Comparison of ENCODE assay signal across 10 mouse cellular contexts in the genomic region with DNA sequence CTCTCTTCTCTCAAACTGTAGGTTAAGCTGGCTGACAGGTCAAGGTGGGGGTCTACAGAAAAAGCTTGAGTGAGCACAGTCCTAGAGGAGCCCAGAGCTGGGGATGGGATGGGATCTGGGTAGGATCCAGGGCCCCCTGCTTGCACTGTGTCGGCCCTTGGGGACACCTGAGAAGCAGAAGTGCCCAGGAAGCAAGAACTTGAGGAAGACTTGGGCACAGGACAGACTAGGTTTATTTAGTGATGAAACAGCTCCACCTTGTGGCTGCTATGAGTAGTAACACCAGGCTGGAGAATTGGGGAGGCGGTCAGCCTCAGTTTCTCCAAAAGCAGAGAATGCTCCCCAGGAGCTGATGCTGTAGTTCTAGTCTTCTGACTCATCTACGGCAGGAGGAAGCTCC. TPM values are rescaled to one million over a fixed set of nuclear protein-coding genes. Genes with fewer than 3 reads are reported as not detected.
DNase-seq lines count a peak whose midpoint lies in the region; ATAC-seq and TF ChIP-seq lines count a peak whose summit lies in the region.
"Had no signal": no experiment of that assay in that cellular context is flagged by ENCODE, and none has a peak within 500 bp of the region (broad histone marks: within the 10 kb centered on the region; RNA-seq: fewer than 3 reads in every experiment).

No protein-coding gene starts in this region.

- H3K36me3 ChIP-seq in lung, postnatal 0 days (ENCODE audit: insufficient read depth, low read length): no peaks in the 10 kb centered on the region
- H3K36me3 ChIP-seq: limb, embryonic 13.5 days had no signal

- no peak overlapping the region for H3K4me2 ChIP-seq in lung, postnatal 0 days (replicated peaks; ENCODE audit: low read depth, low read length)
- H3K4me2 ChIP-seq: limb, embryonic 13.5 days had no signal

- no peak overlapping the region for H3K27ac ChIP-seq in lung, postnatal 0 days (ENCODE audit: low read length)
- H3K27ac ChIP-seq: limb, embryonic 13.5 days had no signal

- H3K4me3 ChIP-seq in lung, postnatal 0 days (ENCODE audit: low read depth, low read length): no peak overlapping the region
- H3K4me3 ChIP-seq: limb, embryonic 13.5 days had no signal

- peak; percentile 89 for TF ChIP-seq CTCF in lung, postnatal 0 days (IDR thresholded peaks at IDR 0.05)

- H3K9me3 ChIP-seq in lung, postnatal 0 days (ENCODE audit: low read length): no peaks in the 10 kb centered on the region
- H3K9me3 ChIP-seq: limb, embryonic 13.5 days had no signal

- H3K9ac ChIP-seq in lung, postnatal 0 days (replicated peaks; ENCODE audit: low read depth): no peak overlapping the region
- H3K9ac ChIP-seq: limb, embryonic 13.5 days had no signal

- WGBS in lung, postnatal 0 days: 14% methylated on average over 3 of the region's 3 CpGs

- DNase-seq in cerebellum, adult 18-20 months: peak; percentile 26 to 48
- DNase-seq in lung, postnatal 0 days (ENCODE audit: low spot score): peak; percentile 78
- DNase-seq in lung, postnatal 10 days: no peak
- no peak for DNase-seq in layer of hippocampus, postnatal 36 days
- no peak for DNase-seq in layer of hippocampus, adult 11-12 months (ENCODE audit: low spot score)

- TF ChIP-seq EP300 in lung, postnatal 0 days (IDR thresholded peaks at IDR 0.05): no peak

- no peaks in the 10 kb centered on the region for H3K27me3 ChIP-seq in lung, postnatal 0 days (replicated peaks; ENCODE audit: insufficient read depth, low read length)

- no peak for ATAC-seq in cerebellum, adult (ENCODE audit: insufficient number of reproducible peaks, low FRiP score, low TSS enrichment)
- no peak; the same call in 1 of the 2 replicates for ATAC-seq in lung, postnatal 0 days
- ATAC-seq in hematopoietic stem cell, adult 5-6 weeks (replicated peaks in 1 of 2; ENCODE audit: insufficient read depth in 1 of 2, low FRiP score in 2 of 2, low TSS enrichment in 1 of 2, low read depth in 1 of 2, poor library complexity in 2 of 2, severe bottlenecking in 2 of 2): peak; percentile 65; a peak in 3 of 4 replicates
- peak; percentile 54; the same call in 1 of the 2 replicates for ATAC-seq in neutrophil, adult 5-6 weeks (ENCODE audit: extremely low read depth, insufficient number of reproducible peaks, low FRiP score, poor library complexity, severe bottlenecking)

- no peaks in the 10 kb centered on the region for H3K4me1 ChIP-seq in lung, postnatal 0 days (ENCODE audit: insufficient read depth, low read depth, low read length)
- H3K4me1 ChIP-seq: limb, embryonic 13.5 days had no signal

RNA-seq across cellular contexts. Expression of gene Mrgprg, which starts 3.0 kb away (rescaled TPM):
- not detected in 2 replicates for polyA plus RNA-seq in lung, postnatal 0 days (2015; fragmentation: Nextera tagmentation; extraction: Ambion mirVana)
- total RNA-seq in hematopoietic stem cell, adult 5-6 weeks (2017): not detected in 2 replicates
- total RNA-seq in neutrophil, adult 5-6 weeks (2017): not detected in 2 replicates
- not detected for total RNA-seq in layer of hippocampus, postnatal 36 days (2021)
- total RNA-seq: ES-E14 had no signal
- polyA plus RNA-seq: limb, embryonic 13.5 days had no signal

RNA-seq across cellular contexts. Expression of gene Osbpl5, which starts 7.0 kb away (rescaled TPM):
- 47.6 and 56.8 TPM in 2 replicates for polyA plus RNA-seq in lung, postnatal 0 days (2015; fragmentation: Nextera tagmentation; extraction: Ambion mirVana)
- total RNA-seq in hematopoietic stem cell, adult 5-6 weeks (2017): 14.9 and 28.2 TPM in 2 replicates
- 27.0 and 36.1 TPM in 2 replicates for total RNA-seq in neutrophil, adult 5-6 weeks (2017)
- total RNA-seq in layer of hippocampus, postnatal 36 days (2021): 10 to 100 TPM; 28.2 to 28.3 TPM

RNA-seq across cellular contexts. Expression of gene Mrgpre, which starts 20.5 kb away (rescaled TPM):
- 0.67 and 0.72 TPM in 2 replicates for polyA plus RNA-seq in lung, postnatal 0 days (2015; fragmentation: Nextera tagmentation; extraction: Ambion mirVana)
- 0.81 and 1.3 TPM in 2 replicates for total RNA-seq in hematopoietic stem cell, adult 5-6 weeks (2017)
- total RNA-seq in neutrophil, adult 5-6 weeks (2017): 2.7 and 3.8 TPM in 2 replicates
- 1 to 10 TPM; 5.4 to 6.5 TPM for total RNA-seq in layer of hippocampus, postnatal 36 days (2021)

RNA-seq across cellular contexts. Expression of gene Nadsyn1, which starts 58.9 kb away (rescaled TPM):
- 5.0 and 5.2 TPM in 2 replicates for polyA plus RNA-seq in lung, postnatal 0 days (2015; fragmentation: Nextera tagmentation; extraction: Ambion mirVana)
- 8.1 and 8.9 TPM in 2 replicates for total RNA-seq in hematopoietic stem cell, adult 5-6 weeks (2017)
- total RNA-seq in neutrophil, adult 5-6 weeks (2017): 14.5 and 21.8 TPM in 2 replicates
- 1 to 10 TPM; 5.9 to 6.9 TPM for total RNA-seq in layer of hippocampus, postnatal 36 days (2021)

RNA-seq across cellular contexts. Expression of gene Dhcr7, which starts 59.2 kb away (rescaled TPM):
- 9.7 and 10.8 TPM in 2 replicates for polyA plus RNA-seq in lung, postnatal 0 days (2015; fragmentation: Nextera tagmentation; extraction: Ambion mirVana)
- total RNA-seq in hematopoietic stem cell, adult 5-6 weeks (2017): 10.4 and 13.5 TPM in 2 replicates
- 6.9 and 10.1 TPM in 2 replicates for total RNA-seq in neutrophil, adult 5-6 weeks (2017)
- 10 to 100 TPM; 39.0 to 40.8 TPM for total RNA-seq in layer of hippocampus, postnatal 36 days (2021)

Comparison
In these comparisons a context has a peak if more than half of its experiments do, and no peak if none do; other contexts are left out.
1. DNase-seq: peak in cerebellum, adult 18-20 months (2 of 2) and lung, postnatal 0 days (single experiment); none in lung, postnatal 10 days (single experiment), layer of hippocampus, postnatal 36 days (0 of 2) and layer of hippocampus, adult 11-12 months (single experiment).
2. ATAC-seq: peak in hematopoietic stem cell, adult 5-6 weeks (2 of 2) and neutrophil, adult 5-6 weeks (single experiment); none in cerebellum, adult (single experiment) and lung, postnatal 0 days (single experiment).